Mouse (Mus musculus): Measurements from ENCODE around the gene Fxyd7. TPM values are rescaled to one million over a fixed set of nuclear protein-coding genes. Genes with fewer than 3 reads are reported as not detected.

The Fxyd7 gene
- polyA plus RNA-seq, 1 experiment from 2014 or later, result 12.6 TPM

DNA sequence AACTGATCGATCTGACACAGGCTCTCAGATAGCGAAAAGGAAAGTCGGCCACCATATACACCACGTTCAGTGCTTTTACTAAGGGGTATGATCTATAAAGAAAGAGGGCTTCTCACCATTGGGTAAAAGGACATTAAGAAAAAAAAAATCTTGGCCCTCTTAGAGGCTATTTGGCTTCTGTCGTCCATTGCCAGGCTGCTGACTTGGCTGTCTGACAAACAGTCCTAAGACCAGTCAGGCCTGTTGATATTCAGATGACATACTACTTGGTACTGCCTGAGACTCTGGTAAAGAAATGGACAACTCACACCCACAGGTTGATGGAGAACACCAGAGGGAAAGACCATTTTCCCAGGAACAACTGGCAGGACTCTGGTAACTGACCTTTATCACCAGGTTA is 38.3 kb downstream of the Fxyd7 start:
- no peaks in the 10 kb centered on the region for H3K36me3 ChIP-seq (ENCODE audit: control insufficient read depth, insufficient read depth, low read length)
- DNase-seq (ENCODE audit: low spot score) (no peak), ATAC-seq (ENCODE audit: low FRiP score) (no peak)
- no peaks in the 10 kb centered on the region for H3K9me3 ChIP-seq (ENCODE audit: control insufficient read depth, low read length)
- no peak overlapping the region for H3K4me2 ChIP-seq (replicated peaks; ENCODE audit: low read depth, low read length)
- WGBS, result 91% methylated on average over 5 of the region's 5 CpGs
- H3K4me1 ChIP-seq (replicated peaks; ENCODE audit: control insufficient read depth, insufficient read depth, low read length), result no peaks in the 10 kb centered on the region
- no peak overlapping the region for H3K4me3 ChIP-seq (ENCODE audit: low read depth, low read length)
- H3K27me3 ChIP-seq (ENCODE audit: control insufficient read depth, insufficient read depth, low read length), result no peaks in the 10 kb centered on the region
- no peak overlapping the region for H3K27ac ChIP-seq (ENCODE audit: low read depth, low read length)
- no peak overlapping the region for H3K9ac ChIP-seq (ENCODE audit: low read depth, low read length)

DNA sequence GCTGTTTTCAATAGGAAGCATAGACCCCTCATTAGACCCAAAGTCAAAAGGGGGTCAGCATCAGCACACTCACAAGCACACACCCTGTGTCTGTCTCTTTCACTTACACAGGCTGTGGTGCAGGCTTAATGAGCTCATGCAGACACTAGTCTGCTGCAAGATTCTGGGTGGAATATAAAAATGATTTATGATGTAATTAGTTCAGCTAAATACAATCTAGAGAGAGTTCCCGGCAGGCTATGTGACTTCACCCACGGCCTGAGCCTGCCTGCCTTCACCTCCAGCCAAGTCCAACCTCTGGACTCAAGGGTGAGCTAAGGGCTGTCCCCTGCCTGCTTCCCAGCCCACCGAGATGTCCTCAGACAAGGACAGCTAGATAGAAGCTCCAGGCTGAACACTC is 42.4 kb downstream of the Fxyd7 start:
- Histone ChIP-seq H3K4me3 (ENCODE audit: low read depth, low read length) (no peak overlapping the region), H3K27ac (ENCODE audit: low read depth, low read length) (no peak overlapping the region), H3K4me1 (replicated peaks; ENCODE audit: control insufficient read depth, insufficient read depth, low read length) (no peaks in the 10 kb centered on the region), H3K4me2 (replicated peaks; ENCODE audit: low read depth, low read length) (no peak overlapping the region), H3K27me3 (ENCODE audit: control insufficient read depth, insufficient read depth, low read length) (no peaks in the 10 kb centered on the region), H3K9me3 (ENCODE audit: control insufficient read depth, low read length) (no peaks in the 10 kb centered on the region), H3K36me3 (ENCODE audit: control insufficient read depth, insufficient read depth, low read length) (no peaks in the 10 kb centered on the region), H3K9ac (ENCODE audit: low read depth, low read length) (no peak overlapping the region)
- DNase-seq (ENCODE audit: low spot score) (no peak), ATAC-seq (ENCODE audit: low FRiP score) (no peak)
- WGBS, result 84% methylated on average over 3 of the region's 3 CpGs

DNA sequence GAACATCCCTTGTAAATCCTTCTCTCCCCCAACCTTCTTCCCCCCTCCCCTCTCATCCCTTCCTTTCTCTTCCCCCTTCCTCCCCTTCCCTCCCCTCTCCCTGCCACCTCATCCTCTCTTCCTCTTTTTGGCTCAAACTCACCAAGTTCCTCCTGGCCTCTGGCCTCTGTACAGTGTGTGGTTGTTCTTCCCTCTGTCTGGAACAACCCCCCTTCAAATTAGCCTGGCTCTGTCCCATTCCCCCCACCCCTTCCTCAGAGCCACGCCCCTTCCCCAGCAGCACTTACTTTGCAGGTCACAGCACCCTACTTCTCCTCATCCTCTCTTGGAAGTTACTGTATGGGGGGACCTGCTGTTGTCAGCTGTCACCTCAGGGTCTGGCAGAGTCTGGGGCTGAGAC is 43.1 kb downstream of the Fxyd7 start:
- H3K4me3 ChIP-seq (ENCODE audit: low read depth, low read length), result no peak overlapping the region
- no peak for ATAC-seq (ENCODE audit: low FRiP score)
- DNase-seq (ENCODE audit: low spot score), result no peak
- H3K27ac ChIP-seq (ENCODE audit: low read depth, low read length), result no peak overlapping the region
- WGBS, result 53% methylated on average over 1 of the region's 1 CpGs
- H3K36me3 ChIP-seq (ENCODE audit: control insufficient read depth, insufficient read depth, low read length), result no peaks in the 10 kb centered on the region
- no peak overlapping the region for H3K4me2 ChIP-seq (replicated peaks; ENCODE audit: low read depth, low read length)
- no peaks in the 10 kb centered on the region for H3K4me1 ChIP-seq (replicated peaks; ENCODE audit: control insufficient read depth, insufficient read depth, low read length)
- H3K27me3 ChIP-seq (ENCODE audit: control insufficient read depth, insufficient read depth, low read length), result no peaks in the 10 kb centered on the region
- H3K9me3 ChIP-seq (ENCODE audit: control insufficient read depth, low read length), result no peaks in the 10 kb centered on the region
- H3K9ac ChIP-seq (ENCODE audit: low read depth, low read length), result no peak overlapping the region

DNA sequence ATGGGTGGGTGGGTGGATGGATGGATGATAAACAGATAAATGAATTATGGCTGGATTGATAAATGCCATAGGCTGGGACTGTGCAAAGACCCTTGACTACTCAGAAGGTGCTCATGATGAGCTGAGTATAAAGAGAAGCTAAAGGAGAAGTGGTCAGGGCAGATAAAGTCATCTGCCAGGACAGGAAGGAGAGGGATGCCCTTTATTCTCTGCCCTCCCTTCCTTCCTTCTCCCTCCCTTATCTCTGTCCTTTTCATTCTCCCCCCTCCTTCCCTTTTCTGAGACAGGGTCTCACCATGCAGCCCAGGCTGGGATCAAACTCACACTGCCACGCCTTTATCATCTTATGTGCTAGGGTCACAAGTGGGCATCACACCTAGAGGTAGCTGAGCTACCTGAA is 43.5 kb downstream of the Fxyd7 start:
- Histone ChIP-seq H3K9me3 (ENCODE audit: control insufficient read depth, low read length) (no peaks in the 10 kb centered on the region), H3K4me3 (ENCODE audit: low read depth, low read length) (no peak overlapping the region), H3K4me2 (replicated peaks; ENCODE audit: low read depth, low read length) (no peak overlapping the region), H3K36me3 (ENCODE audit: control insufficient read depth, insufficient read depth, low read length) (no peaks in the 10 kb centered on the region), H3K4me1 (replicated peaks; ENCODE audit: control insufficient read depth, insufficient read depth, low read length) (no peaks in the 10 kb centered on the region), H3K27me3 (ENCODE audit: control insufficient read depth, insufficient read depth, low read length) (no peaks in the 10 kb centered on the region), H3K27ac (ENCODE audit: low read depth, low read length) (no peak overlapping the region), H3K9ac (ENCODE audit: low read depth, low read length) (no peak overlapping the region)
- DNase-seq (ENCODE audit: low spot score) (no peak), ATAC-seq (ENCODE audit: low FRiP score) (no peak)
- 87% methylated on average over 1 of the region's 1 CpGs for WGBS

DNA sequence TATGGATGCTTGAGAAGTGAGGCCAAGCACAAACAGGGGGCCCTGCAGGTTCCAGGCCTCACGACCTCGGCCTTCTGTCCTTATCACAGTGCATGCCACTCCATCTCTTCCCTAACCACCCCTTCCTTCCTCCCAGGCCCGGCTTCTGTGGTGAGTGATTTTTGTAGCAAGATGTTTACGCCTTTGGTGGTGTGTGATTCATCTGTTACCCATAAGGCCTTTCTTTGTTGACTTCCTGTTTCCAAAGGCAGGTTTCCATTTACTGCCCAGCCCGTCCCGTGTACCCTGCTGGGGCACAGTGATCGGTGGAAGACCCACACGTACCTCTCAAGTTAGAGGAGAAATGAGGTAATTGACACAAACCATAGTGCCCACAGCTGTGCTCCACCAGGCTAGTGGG is 48.6 kb downstream of the Fxyd7 start:
- no peak for DNase-seq (ENCODE audit: low spot score)
- Histone ChIP-seq H3K4me1 (replicated peaks; ENCODE audit: control insufficient read depth, insufficient read depth, low read length) (no peaks in the 10 kb centered on the region), H3K27me3 (ENCODE audit: control insufficient read depth, insufficient read depth, low read length) (no peaks in the 10 kb centered on the region), H3K27ac (ENCODE audit: low read depth, low read length) (no peak overlapping the region), H3K36me3 (ENCODE audit: control insufficient read depth, insufficient read depth, low read length) (no peaks in the 10 kb centered on the region), H3K4me3 (ENCODE audit: low read depth, low read length) (no peak overlapping the region), H3K9me3 (ENCODE audit: control insufficient read depth, low read length) (no peaks in the 10 kb centered on the region), H3K9ac (ENCODE audit: low read depth, low read length) (no peak overlapping the region), H3K4me2 (replicated peaks; ENCODE audit: low read depth, low read length) (no peak overlapping the region)
- no peak for ATAC-seq (ENCODE audit: low FRiP score)
- 79% methylated on average over 8 of the region's 8 CpGs for WGBS

DNA sequence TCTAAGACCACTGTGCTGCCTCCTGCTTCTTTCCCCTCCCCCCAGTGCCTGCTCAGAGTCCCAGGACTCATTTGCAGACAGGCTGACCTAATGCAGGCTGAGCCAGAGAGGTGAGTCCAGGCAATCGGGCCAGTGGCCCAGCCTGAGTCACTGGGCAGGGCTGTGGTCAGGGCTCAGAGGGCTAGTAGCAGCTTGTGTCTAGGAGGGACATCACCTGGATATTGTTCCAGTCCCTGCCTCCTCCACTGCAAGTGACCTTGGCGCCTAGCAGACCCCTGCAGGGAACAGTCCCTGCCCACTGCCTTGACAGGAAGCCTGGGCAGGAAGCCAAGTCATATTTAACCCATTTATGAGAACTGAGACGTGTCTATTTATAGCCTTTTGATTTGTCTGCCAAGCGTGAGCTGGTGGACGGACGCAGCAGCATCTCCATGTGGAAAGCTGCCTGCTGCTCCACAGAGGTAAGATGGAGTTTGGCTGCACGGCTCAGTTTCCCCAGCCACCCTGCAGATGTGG is 50.7 kb downstream of the Fxyd7 start:
- Histone ChIP-seq H3K4me2 (replicated peaks; ENCODE audit: low read depth, low read length) (no peak overlapping the region), H3K27ac (ENCODE audit: low read depth, low read length) (no peak overlapping the region), H3K4me3 (ENCODE audit: low read depth, low read length) (no peak overlapping the region), H3K9me3 (ENCODE audit: control insufficient read depth, low read length) (no peaks in the 10 kb centered on the region), H3K4me1 (replicated peaks; ENCODE audit: control insufficient read depth, insufficient read depth, low read length) (no peaks in the 10 kb centered on the region), H3K9ac (ENCODE audit: low read depth, low read length) (no peak overlapping the region), H3K27me3 (ENCODE audit: control insufficient read depth, insufficient read depth, low read length) (no peaks in the 10 kb centered on the region), H3K36me3 (ENCODE audit: control insufficient read depth, insufficient read depth, low read length) (no peaks in the 10 kb centered on the region)
- WGBS, result 64% methylated on average over 7 of the region's 7 CpGs
- DNase-seq (ENCODE audit: low spot score), result peak; percentile 3
- ATAC-seq (ENCODE audit: low FRiP score), result no peak

DNA sequence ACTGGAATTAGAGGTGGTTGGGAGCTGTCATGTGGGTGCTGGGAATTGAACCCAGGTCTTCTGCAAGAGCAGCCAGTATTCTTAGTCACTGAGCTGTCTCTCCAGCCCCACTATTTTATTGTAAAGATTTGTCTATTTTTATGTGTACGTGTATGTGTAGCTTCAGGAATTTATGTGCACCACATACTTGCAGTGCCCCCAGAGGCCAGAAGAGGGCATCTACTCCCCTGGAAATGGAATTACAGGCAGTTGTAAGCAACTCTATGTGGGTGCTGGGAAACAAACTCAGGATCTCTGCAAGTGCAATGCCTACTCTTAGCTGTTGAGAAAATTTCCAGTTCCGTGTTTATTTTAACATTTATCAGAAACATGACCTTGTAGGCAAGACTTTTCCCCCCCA is 54.8 kb downstream of the Fxyd7 start:
- no peak overlapping the region for H3K4me2 ChIP-seq (replicated peaks; ENCODE audit: low read depth, low read length)
- no peaks in the 10 kb centered on the region for H3K36me3 ChIP-seq (ENCODE audit: control insufficient read depth, insufficient read depth, low read length)
- no peak overlapping the region for H3K4me3 ChIP-seq (ENCODE audit: low read depth, low read length)
- ATAC-seq (ENCODE audit: low FRiP score), result no peak
- no peaks in the 10 kb centered on the region for H3K4me1 ChIP-seq (replicated peaks; ENCODE audit: control insufficient read depth, insufficient read depth, low read length)
- no peaks in the 10 kb centered on the region for H3K9me3 ChIP-seq (ENCODE audit: control insufficient read depth, low read length)
- no peak for DNase-seq (ENCODE audit: low spot score)
- no peak overlapping the region for H3K27ac ChIP-seq (ENCODE audit: low read depth, low read length)
- no peak overlapping the region for H3K9ac ChIP-seq (ENCODE audit: low read depth, low read length)
- H3K27me3 ChIP-seq (ENCODE audit: control insufficient read depth, insufficient read depth, low read length), result no peaks in the 10 kb centered on the region
- WGBS, result 96% methylated on average over 2 of the region's 2 CpGs

DNA sequence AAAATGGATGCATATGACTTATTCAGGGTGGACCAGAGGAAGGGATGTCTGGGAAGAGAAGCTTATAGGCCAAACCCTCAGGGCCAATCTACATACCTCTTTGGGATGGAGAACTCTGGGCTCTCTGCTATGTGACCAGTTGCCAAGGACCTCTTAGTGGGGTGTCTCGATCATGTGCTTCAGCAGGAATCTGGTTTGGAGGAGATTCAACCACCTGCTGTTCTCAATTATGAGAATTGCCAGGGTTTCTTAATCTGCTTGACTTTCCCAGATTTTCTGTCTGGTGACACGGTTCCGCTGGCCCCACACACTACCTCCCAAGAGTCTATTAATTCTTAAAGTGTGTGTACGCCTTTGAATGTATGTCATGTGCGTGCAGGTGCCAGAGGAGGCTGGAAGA is 57.3 kb downstream of the Fxyd7 start:
- Histone ChIP-seq H3K4me3 (ENCODE audit: low read depth, low read length) (no peak overlapping the region), H3K4me1 (replicated peaks; ENCODE audit: control insufficient read depth, insufficient read depth, low read length) (no peaks in the 10 kb centered on the region), H3K27ac (ENCODE audit: low read depth, low read length) (no peak overlapping the region), H3K9me3 (ENCODE audit: control insufficient read depth, low read length) (no peaks in the 10 kb centered on the region), H3K9ac (ENCODE audit: low read depth, low read length) (no peak overlapping the region), H3K4me2 (replicated peaks; ENCODE audit: low read depth, low read length) (no peak overlapping the region), H3K27me3 (ENCODE audit: control insufficient read depth, insufficient read depth, low read length) (no peaks in the 10 kb centered on the region), H3K36me3 (ENCODE audit: control insufficient read depth, insufficient read depth, low read length) (no peaks in the 10 kb centered on the region)
- 88% methylated on average over 5 of the region's 5 CpGs for whole genome bisulfite sequencing
- DNase-seq (ENCODE audit: low spot score) (no peak), ATAC-seq (ENCODE audit: low FRiP score) (no peak)
